Mouse (Mus musculus) heart, adult 9 months (tissue): ENCODE results near the gene Armh2.
A peak's percentile ranks its signal among the peaks of the same experiment; 100 is the strongest.

ENCODE experiments used
- DNase-seq, 2 experiments: peaks; one replicate each; pipeline ENCODE4 v3.0.0; 2022; ENCODE audit warnings: low spot score in 2 of 2

Armh2 gene

DNA sequence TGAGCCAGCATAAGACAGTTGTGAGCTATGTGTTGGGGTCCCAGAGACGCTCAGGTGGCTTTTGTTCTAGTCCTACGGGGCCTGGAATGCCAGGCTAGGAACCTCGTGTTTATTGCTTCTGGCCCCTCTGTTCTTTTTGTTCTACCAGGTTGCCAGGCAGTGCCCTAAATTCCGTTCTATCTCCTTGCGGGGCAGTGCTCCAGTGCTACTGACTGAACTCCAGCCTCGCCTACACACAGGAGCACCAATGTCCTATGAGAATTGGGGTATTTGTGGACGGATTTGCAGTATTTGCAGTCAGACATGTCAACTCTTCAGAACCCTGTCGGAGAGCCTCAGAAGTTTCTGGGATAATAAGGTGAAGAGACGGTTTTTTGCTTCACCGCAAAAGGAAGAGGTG is at the start of gene Armh2:
Gene Armh2 (plus strand): TSS at position 205 of the 400 bp plus-strand sequence.
- no peak for DNase-seq

DNA sequence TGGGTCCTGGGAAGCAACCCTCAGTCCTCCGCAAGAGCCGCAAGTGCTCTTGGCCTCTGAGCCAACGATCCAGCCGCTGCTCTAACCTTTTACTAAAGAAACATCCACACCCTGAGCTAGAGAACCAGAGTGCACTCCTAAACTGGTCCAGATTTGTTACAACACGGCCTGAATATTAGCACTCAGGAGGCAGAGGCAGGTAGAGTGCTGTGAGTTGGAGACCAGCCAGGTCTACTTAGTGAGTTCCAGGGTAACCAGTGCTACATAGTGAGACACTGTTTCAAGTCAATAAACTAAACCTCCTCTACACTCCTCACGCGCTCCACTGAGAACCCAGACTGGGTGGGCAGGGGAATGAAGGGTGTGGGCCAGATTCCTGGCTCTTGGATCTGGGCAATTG is 47.7 kb upstream of the Armh2 start:
- no peak for DNase-seq

- no peak for DNase-seq
These were observed 42.3 kb upstream of the Armh2 start for GRCm38 (mm10) chr13:24698746-24699145.

DNA sequence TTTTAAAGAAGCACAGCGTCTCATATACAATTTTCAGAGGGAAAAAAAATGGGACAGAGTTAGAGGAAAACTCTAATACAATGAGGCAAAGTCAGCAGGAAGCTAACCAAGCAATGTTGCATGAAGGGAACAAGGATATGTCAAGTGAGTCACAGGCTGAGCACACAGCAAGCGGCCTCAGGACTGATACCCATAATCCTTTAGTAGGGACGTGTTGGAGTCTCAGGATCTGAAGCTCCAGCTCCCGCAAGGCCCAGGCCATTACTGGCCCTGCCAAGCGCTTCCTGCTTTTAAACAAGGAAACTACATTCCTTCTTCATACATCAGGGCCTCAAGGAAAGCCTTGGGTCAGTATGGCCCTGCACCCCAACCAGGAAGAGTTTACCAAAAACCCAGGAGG is 38.9 kb upstream of the Armh2 start:
- DNase-seq: no peak

DNA sequence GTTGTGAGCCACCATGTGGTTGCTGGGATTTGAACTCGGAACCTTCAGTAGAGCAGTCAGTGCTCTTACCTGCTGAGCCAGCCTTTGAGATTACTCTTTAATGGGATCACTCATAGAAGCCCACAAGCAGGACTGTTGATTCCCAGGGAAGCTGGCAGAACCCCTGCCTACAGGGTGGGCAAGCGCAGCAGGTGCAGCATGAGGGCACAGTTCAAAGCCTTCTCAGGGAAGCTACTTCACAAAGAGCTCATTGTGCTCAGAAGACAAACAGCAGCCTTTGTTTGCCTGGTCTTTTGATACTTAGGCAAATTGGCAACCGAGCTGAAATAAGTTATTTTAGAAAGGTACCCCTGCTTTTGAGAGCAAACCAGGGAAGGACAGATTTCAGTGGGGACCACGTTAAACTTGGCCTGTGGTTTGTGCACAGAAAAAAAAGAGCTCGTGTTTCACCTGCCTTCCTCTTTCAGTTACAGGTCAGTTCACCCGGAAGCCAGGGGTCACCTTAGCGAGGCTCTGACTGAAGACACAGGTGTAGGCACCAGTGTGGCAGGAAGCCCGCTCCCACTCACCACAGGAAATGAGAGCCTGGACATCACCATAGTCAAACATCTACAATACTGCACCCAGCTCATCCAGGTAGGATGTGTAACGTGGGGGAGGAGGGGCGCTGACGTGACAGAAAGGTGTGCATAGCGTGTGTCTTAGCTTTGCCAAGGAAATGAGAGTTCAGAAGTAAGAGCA is 31.2 kb upstream of the Armh2 start:
- no peak for DNase-seq

GRCm38 (mm10) chr13:24710968-24711367 is 30.1 kb upstream of the Armh2 start:
- DNase-seq: peak in 1 of 2 experiments; percentile 29

GRCm38 (mm10) chr13:24712581-24713130 is 28.4 kb upstream of the Armh2 start:
- DNase-seq: peak; percentile 8 to 16

GRCm38 (mm10) chr13:24713434-24714000 is 27.5 kb upstream of the Armh2 start:
- peak; percentile 73 to 86 for DNase-seq

- DNase-seq: no peak
These were observed 26.6 kb upstream of the Armh2 start for GRCm38 (mm10) chr13:24714360-24714885.

GRCm38 (mm10) chr13:24715601-24716000 is 25.4 kb upstream of the Armh2 start:
- DNase-seq: no peak

- DNase-seq: no peak
These were observed 24.6 kb upstream of the Armh2 start for GRCm38 (mm10) chr13:24716441-24716840.

GRCm38 (mm10) chr13:24717677-24718076 is 23.4 kb upstream of the Armh2 start:
- DNase-seq: no peak

- no peak for DNase-seq
These were observed 19.5 kb upstream of the Armh2 start for GRCm38 (mm10) chr13:24721502-24721901.

DNA sequence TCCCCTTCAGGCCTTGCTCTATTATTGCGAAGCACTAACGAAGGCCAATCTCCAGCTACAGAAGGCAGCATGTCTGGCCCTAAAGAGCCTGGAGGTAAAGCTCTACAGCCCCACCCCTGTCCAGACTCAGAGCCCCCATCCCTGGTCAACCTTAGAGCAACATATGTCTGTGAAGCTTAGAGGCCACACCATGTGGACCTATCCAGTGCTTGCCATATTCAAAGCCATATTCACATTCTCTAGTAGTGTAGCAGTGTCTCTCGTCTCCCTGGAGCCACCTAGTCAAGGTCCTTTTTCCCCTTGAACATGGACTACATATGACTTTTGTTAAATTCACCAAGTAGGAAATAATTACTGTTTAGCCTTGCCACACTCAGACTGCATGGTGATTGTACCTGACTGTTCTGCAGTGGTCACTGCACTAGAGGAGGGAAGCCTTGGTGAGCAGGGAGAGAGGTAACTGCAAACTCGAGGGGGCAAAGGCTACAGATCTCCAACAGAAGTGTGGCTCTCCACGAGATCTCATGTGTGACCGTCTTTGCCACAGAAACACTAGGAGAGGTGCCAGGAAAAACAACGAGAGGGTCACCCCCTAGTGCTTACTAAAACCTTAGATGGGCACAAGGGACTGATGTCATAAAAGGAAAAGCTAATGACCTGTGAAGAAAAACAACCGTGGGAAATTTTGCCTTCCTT is 17.2 kb upstream of the Armh2 start:
- no peak for DNase-seq

DNA sequence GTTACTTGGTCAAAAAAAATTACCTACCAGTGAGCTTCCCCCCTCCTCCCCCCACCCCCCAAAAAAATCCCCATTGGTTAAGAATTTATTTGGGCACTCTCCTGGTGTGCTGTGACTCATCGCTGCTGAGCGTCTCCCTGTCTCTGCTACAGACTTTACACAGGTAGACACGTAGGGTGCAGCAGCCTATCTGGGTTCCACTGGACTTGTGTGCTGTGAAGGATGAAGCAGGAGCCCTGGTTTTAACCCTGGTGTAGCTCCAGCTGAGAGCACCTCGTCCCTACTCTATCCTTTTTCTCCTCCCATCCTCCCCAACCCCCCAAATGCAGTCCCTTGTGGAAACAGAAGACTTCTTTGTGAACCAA is 16.7 kb upstream of the Armh2 start:
- DNase-seq: no peak

- no peak for DNase-seq
These were observed 11.9 kb upstream of the Armh2 start for GRCm38 (mm10) chr13:24729128-24729527.

GRCm38 (mm10) chr13:24734502-24734901 is 6.5 kb upstream of the Armh2 start:
- no peak for DNase-seq

DNA sequence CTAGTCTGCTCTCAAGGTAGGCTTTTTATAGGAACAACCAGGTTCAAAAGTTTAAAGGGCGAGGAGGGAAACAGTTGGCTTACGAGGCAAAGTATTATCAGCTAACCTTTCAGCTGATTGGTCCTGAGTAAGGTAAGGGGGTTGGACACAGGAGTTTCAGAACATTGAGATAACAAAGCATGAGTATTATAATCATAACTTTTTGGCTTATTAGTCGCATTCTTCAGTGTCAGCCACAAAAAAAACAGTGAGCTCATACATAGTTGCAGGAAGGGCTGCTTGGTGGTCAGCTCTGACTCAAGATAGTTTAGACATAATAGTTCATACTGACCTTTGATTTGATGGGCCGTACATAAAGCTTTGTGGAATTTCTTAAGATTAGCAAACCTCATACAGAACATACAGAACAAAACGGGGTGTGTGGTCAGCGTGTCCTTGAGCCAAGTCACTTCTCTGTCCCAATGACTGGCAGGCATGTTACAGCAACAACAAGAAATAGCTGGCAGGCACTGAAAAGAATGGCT is 5.4 kb upstream of the Armh2 start:
- peak in 1 of 2 experiments; percentile 10 for DNase-seq

DNA sequence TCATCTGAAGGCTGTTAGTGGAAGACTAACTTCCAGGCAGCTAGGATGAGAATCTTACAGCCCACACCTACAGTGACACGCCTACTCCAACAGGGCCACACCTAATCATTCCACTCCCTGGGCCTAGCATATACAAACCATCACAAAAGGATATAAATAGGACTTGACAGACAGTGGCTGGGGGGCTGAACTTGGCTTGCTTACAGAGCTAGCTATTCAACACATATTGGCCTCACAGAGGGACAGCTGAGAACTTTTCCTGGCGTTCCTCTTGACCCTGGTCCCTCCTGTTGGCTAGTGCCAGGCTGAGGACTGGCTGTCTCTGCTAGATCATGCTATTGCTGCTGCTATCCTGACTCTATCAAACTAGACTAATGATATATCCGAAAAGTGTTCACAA is 6.8 kb downstream of the Armh2 start:
- DNase-seq: peak; percentile 16 to 18

DNA sequence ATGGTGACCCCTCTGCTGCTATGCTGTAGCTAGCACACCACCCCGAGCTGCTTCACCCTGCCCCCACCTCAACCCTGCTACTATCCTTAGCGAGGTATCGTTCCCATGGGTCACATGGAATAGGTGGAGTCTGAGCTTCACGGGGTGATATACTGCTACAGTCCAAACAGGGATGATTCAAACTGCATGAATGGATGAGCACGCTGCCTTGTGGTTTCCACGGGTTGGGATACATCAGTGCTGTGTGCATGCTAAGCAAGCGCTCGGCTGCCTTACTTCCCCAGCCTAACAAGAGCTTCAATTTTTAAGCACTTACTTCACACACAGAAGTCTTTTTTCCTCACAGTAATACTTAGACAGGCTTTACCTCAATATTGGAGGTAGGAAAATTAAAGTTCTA is 9.8 kb downstream of the Armh2 start:
- no peak for DNase-seq

GRCm38 (mm10) chr13:24751396-24751795 is 10.4 kb downstream of the Armh2 start:
- no peak for DNase-seq

DNA sequence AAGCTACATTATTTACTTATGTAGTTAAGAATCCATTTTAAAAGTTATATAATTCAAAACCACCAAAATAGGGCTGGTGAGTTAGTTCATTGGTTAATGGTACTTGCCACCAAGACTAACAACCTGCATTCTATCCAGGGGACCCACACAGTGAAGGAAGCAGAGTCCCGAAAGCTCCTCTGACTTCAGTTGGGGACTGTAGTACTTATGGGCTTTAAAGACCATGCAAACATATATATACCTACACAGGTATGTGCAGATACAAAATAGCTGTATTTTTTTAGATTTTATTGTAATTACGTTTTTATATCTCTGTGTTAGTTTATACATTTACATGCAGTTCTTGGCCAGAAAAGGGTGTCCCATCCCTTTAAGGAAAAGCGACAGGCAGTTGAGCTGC is 15.7 kb downstream of the Armh2 start:
- DNase-seq: no peak
